Mouse (Mus musculus): ENCODE results near the gene Sacs.
A peak's percentile ranks its signal among the peaks of the same experiment; 100 is the strongest.
"Not testable (repeated sequence)": the region's sequence is repeated elsewhere in the genome, so short reads cannot be mapped to it uniquely, and the experiment has no call there.

Sacs gene

GRCm38 (mm10) chr14:61137994-61138726 is at the start of gene Sacs:
Sacs (plus strand) TSS chr14:61138457.
- no peak for DNase-seq (ENCODE audit: low read depth)

DNA sequence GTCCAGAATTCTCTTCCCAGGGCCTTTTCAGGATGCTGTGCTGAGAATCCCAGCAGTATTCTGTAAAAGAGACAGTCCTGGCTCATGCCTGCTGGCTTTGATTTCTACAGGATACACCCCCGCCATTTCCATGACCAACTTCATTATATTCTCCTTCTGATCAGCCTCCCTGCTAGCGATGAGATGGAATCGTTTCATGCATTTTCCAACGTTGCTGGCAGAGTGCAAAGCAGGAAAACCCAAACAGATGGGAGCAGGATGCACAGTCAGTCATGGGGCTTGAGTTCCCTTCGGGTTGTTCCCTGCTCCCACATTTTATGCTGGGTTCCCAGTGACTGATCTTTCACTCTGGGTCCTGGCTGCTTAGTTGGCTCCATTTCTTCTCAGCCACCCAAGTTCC is 47.3 kb upstream of the Sacs start:
- no peak for DNase-seq (ENCODE audit: low read depth)

- no peak for DNase-seq (ENCODE audit: low read depth)
Measured at GRCm38 (mm10) chr14:61092073-61092472, 46.2 kb upstream of the Sacs start.

DNA sequence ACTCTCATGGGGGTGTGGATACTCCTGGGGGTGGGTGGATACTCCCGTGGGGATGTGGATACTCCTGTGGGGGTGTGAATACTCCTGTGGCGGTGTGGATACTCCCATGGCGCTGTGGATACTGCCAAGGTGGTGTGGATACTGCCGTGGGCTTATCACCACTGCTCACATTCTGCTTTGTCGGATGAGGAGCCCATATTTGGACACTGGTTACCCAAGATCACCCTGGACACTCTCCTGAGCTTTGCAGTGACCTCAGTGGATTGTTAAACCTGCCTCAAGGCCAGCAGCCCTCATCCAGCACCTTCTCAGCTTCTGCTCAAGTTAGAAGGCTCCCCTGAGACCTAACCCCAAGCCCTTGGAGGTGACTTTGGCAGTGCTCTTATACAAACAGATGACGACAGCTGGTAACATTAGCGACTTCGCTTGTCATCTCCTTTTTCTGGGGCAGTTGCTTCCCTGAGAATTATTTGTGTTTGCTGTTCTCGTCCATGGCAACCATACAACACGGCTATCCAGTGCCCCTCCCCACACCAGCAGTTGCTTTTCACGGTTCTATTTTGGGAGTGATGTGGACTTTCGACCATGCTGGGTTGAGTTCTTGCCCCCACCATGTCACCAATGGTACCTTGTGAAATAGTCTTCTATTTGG is 40.2 kb upstream of the Sacs start:
- DNase-seq (ENCODE audit: low read depth): no peak

DNA sequence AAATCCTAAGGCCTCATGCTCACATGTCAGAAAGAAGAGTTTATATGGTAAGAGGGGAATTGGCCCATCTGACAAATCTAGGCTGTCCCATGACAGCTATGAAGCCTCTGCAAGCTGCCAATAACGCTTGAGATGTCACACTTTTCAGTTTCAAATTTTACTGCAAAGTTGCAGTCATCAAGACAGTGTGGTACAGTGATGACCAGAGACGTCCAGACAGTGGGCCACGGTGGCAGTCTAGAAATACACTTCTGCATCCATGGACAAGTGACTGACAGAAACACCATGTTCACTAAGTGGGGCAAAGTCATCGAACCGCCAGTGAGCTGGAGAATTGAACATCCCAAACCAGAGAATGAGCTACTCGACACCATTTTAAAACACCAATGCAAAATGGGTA is 37.5 kb upstream of the Sacs start:
- no peak for DNase-seq (ENCODE audit: low read depth)

- DNase-seq (ENCODE audit: low read depth): no peak
Measured at GRCm38 (mm10) chr14:61106404-61106803, 31.9 kb upstream of the Sacs start.

DNA sequence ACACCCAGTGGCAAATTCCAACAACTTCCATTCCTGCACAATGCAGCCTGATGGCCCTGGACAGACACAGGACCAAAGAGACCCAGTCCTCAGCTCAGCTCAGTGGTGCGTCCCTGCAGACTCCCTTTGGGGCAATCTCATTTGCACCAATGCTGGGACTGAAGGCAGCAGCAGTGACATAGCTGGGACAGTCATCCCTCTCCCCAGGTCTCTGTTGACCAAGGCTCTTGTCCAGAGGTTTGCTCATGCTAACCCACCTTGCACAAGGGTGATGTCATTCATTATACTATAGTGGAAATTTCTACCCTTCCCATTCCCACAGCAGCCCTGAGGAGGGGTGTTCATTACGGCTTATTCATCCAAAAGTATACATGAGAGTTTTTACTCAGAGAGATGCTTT is 29.6 kb upstream of the Sacs start:
- DNase-seq (ENCODE audit: low read depth): no peak

DNA sequence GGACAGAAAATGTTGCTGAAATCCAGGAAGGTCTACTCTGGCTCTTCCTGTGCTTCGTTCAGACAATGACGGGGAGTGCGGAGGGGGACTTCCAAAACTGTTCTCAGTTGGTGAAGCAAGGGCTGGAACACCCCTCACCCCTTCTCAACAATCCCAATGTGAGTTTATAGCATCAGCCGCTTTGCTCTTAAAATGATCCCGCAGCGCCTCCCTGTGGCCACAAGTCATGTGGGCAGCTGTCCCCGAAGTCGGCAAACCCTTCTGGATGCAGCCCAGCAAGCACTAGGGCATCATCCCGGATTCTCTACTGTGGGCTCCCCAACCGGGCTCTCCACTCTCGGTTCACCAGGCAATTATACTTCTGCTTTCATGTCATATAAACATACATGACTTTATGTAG is 25.9 kb upstream of the Sacs start:
- DNase-seq (ENCODE audit: low read depth): peak; percentile 14

- DNase-seq (ENCODE audit: low read depth): no peak
Measured at GRCm38 (mm10) chr14:61124755-61125154, 13.5 kb upstream of the Sacs start.

DNA sequence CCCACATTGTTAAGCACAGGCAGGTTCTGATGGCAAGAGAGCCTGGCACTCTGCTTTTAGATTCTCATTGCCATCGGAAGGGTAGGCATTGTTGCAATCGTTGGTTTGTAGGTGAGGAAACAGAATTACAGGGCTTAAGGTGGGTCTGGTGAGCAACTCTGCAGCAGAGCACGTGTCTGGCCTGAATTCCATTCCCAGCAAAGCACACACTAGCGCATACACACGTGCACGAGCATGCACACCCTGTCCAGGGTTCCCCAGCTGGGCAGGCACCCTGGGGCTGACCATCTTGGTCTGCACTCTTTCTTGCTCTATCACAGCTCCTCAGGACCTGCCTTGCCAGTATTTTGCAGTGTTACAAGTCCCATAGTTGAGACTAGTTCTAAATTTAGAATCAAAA is 13.1 kb upstream of the Sacs start:
- DNase-seq (ENCODE audit: low read depth): no peak

DNA sequence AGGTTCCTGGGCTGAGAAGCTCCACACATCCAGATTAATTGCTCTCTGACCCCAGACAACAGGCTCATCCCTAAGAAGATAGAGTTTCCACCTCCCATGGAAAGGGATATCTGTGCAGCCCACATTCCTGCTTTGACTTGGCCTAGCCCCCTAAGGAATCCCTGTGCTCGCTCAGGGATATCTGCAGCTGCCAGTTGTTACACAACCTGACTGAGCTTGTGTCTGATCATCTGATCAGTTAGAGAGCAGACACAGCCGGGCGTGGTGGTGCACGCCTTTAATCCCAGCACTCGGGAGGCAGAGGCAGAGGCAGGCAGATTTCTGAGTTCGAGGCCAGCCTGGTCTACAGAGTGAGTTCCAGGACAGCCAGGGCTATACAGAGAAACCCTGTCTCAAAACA is 10.9 kb upstream of the Sacs start:
- not testable (repeated sequence) for DNase-seq (ENCODE audit: low read depth)

DNA sequence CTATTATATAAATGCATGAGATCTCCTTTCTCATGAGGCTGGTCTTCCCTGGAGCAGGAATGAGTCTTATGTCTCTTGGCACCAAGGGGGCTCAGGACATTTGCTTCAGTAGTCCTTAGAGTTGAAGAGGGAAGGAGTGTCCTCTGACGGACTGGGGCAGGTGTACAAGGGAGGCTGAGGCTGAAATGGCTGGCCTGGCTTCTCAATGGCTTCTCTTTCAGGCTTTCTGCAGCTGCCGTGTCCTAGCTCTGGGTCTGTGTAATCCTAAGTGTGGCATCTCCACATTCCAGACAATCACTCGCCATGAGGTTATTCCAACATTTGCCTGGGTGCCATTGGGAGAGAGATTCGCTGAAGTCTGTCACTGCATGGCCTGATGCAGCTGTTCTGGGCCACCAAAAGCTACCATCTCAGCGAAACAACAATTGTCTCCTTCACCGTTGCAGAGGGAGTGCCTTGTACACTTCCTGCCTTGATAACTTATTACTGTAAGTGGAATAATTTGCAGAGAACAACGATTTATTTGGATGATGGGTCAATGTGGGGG is 9.2 kb upstream of the Sacs start:
- DNase-seq (ENCODE audit: low read depth): no peak

DNA sequence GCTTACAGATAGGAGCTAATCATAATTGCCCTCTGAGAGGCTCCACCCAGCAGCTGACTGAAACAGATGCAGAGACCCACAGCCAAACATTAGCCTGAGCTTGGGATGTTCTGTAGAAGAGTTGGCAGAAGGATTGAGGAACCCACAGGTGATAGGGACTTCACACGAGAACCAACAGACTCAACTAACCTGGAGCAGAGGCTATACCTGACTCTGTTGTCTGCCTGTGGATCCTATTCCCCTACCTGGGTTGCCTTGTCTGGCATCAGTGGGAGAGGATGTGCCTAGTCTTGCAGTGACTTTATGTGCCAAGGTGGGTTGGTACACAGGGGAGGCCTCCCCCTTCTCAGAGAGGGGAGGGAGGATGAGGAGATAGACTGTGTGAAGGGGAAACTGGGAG is 5.7 kb upstream of the Sacs start:
- no peak for DNase-seq (ENCODE audit: low read depth)

- no peak for DNase-seq (ENCODE audit: low read depth)
Measured at GRCm38 (mm10) chr14:61134381-61135030, 3.8 kb upstream of the Sacs start.

DNA sequence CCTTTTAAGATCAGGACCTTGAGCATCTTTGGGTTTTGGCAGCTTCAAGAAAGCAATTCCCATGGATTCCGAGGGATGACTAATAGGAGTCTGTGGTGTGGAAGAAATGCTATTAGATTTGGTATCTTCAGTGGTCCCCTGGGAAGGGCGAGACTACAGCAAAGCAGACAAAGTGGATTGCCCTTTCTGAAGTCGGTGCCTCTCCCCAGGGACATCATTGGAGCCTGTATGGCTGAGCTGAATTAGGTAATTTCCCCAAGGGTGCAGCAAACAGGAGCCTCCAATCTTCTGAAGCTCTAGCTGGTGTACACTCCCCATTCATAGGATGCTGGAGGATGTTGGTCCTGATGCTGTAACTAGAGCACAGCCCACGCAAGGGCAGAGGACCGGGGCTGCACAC is 847 bp upstream of the Sacs start:
- no peak for DNase-seq (ENCODE audit: low read depth)

DNA sequence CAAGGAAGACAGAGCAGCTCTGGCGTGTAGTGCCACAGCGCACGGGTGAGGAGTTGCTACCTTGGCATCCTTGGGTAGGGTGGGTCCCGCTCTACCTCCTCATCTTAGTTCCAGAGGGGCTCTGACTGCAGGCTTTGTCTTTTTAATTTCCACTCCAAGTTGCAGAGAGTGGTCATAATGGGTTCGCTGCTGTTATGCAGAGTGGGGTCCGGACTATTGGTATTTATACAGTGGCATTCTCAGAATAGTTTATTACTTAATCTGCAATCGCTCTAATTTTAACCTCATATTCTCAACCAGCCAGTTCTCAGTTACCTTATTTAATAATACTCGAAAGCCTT is 440 bp downstream of the Sacs start:
- no peak for DNase-seq (ENCODE audit: low read depth)

- DNase-seq (ENCODE audit: low read depth): no peak
Measured at GRCm38 (mm10) chr14:61143358-61143757, 5.1 kb downstream of the Sacs start.

DNA sequence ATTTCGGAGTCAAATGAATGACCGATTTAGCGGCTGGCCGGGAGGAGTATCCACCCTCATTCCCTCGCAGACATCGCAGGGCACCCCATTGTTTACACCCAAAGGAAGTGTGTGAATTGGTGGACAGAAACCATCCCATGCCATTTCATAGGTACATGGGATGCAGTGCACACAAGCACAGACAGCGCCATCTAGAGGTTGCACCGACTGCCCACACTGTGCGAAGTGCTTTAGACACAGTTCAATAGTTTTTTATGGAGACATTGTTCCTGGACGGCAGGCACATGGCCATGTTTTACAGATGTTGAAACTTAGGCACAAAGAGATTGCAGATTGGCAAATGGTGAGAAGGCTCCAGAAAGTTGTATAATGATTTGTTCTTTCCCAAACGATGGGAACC is 5.6 kb downstream of the Sacs start:
- no peak for DNase-seq (ENCODE audit: low read depth)

GRCm38 (mm10) chr14:61150416-61150815 is 12.2 kb downstream of the Sacs start:
- not testable (repeated sequence) for DNase-seq (ENCODE audit: low read depth)

DNA sequence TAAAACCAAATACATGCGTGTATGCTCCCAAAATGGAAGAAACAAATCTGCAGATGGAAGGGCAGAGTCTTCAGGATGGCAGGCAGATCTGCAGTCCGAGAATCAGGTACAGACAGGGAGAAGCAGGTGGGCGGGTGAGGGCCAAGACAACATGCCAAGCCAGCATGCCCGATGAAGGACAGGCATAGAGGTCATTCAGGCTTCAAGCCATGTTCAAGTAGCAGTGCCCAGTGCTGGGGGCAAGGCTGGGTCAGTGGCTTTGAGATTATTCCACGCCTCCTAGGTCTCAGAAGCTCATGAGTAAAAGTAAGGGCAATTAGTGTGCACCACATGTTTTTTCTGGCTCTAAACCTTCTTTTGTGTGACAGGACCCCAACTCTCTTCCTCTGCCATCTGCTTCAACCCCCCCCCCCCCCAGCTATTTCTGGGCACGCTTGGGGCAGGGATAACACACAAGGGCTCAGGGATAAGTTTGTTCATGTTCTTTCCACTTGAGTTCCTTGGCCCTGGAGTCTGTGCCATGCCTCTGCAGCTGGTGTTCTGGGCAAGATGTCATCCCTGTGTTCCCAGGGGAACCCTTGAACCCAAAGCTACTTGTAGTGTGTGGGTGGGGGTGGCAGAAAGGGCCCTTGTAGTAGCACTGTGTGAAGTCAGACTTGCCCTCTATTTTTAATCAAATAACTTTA is 16.8 kb downstream of the Sacs start:
- DNase-seq (ENCODE audit: low read depth): no peak

- DNase-seq (ENCODE audit: low read depth): no peak
Measured at GRCm38 (mm10) chr14:61155687-61156086, 17.4 kb downstream of the Sacs start.

DNA sequence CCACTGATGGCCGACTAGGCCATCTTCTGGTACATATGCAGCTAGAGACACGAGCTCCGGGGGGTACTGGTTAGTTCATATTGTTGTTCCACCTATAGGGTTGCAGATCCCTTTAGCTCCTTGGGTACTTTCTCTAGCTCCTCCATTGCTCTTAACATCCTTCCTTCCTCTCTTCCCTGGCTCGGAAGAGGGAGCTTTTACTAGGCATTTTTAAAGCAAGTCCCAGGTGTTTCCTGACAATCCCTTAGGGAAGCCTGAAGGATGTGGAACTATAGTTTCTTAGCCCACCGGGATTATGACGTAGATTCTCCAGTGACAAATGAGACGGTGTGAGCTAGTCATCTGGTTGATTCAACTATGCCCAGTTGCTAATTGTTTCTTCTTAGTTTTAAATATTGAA is 19.2 kb downstream of the Sacs start:
- not testable (repeated sequence) for DNase-seq (ENCODE audit: low read depth)

DNA sequence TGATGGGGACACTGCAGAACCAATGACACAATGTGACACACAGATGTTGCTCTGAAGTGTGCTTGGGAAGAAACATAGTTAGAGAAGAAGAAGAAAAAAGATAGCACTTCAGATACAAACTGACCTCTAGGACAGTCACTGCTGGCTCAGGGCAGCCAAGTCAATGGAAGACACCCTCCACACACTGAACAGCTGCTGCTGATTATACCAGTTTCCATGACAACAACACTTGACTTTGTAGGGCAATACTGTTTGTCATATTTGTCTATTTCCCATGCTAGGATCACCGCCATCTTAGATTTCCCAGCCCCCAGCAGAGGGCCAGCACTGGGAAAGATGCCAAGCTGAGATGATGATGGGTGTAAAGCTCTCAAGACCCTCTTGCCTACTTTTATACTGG is 22.7 kb downstream of the Sacs start:
- no peak for DNase-seq (ENCODE audit: low read depth)

Measured in fibroblast of lung, adult 2 months (primary cell).